Mouse (Mus musculus) urinary bladder, postnatal 4 days (tissue): ENCODE measurements at regions not wholly inside any gene's neighbourhood (a gene's known extent, or its start where the extent isn't known, plus 50 kb on each side); places are given as distances from the start of the nearest gene placed in this dataset.
"Not testable (repeated sequence)": the region's sequence is repeated elsewhere in the genome, so short reads cannot be mapped to it uniquely, and the experiment has no call there.

Experiments used
- DNase-seq, 2 experiments: peaks; one replicate each; pipeline ENCODE4 v3.0.0; 2021 to 2022; ENCODE audit warnings: low spot score in 2 of 2

DNA sequence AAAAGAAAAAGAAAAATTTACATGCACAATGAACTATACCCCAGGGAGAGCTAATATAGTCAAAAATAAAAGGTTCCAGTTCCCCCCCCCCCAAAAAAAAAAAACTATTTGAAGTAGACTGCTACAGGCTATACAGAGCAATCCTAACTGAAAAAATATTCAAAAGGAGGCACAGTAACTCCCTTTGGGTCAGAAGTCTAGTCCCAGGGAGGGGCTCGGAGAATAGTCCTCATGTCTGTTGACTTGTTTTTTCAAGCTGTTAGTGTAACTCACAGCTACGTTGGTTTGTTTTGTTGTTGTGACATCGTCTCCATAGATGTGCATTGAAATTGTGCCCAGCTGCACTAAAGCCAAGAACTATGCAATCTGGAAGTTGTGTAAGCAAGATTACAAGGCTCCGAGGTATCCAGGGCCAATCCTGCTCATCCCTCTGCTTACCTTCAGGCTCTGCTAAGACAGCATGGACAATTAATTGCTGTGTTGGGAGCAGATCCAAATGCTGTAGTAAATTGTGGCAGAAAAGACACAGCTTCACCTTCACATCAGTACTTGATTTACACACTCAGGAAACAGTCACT, 137.2 kb upstream of the Pnpt1 start:
- peak in 1 of 2 experiments; percentile 18 for DNase-seq

GRCm38 (mm10) chr11:28998314-28999106, 132.0 kb upstream of the Pnpt1 start:
- no peak for DNase-seq

GRCm38 (mm10) chr11:28999196-28999595, 131.3 kb upstream of the Pnpt1 start:
- no peak for DNase-seq

GRCm38 (mm10) chr11:28999620-29000019, 130.9 kb upstream of the Pnpt1 start:
- no peak for DNase-seq

DNA sequence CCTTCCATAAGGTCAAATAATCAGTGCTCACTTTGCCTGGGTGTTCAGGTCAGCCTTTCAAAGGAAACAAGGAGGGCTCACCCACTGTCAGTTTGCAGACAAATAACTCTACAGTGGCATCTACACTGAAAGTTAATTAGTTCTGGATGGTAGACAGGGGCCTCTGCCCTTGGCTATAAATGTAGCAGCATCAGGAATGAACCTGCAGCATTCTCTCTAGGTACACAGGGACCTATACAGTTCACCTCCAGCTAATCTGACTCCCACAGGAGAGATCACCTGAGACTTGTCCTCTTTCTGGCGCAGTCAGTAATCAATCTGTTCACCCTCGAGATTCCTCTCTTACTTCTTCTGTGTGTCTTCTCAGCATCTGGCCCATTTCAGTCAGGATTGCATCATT, 130.3 kb upstream of the Pnpt1 start:
- no peak for DNase-seq

GRCm38 (mm10) chr11:29017406-29017805, 113.1 kb upstream of the Pnpt1 start:
- no peak for DNase-seq

GRCm38 (mm10) chr11:29040817-29041216, 89.7 kb upstream of the Pnpt1 start:
- no peak for DNase-seq

DNA sequence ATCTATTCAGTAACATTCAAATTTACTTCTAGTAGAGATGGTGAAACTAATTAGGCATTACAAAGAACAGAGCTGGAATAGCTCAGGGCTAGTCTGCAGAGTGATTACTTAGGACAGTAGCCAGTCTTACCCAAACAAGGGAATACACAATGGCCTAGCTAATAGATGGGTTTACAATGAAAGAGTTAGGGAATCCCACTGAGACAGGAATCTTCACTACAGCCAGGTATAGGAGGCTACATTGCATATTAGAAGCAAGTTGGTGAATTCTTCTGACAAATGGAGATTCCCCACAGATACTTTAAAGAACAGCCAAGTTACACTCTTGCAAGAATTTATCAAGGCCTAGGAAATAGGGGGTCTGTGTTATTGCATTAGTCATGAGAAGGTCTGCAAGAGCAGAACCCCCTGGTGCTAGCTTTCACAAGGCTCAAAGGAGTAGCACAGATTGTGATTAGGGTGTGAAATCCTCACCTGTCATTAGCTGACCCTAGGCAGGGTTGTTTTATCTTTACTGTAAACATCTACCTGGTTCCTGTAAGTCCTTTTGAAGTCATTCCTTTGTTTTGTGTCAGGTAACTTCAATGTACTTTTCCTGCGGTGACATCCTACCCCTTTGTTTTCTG, 82.4 kb upstream of the Pnpt1 start:
- not testable (repeated sequence) for DNase-seq

DNA sequence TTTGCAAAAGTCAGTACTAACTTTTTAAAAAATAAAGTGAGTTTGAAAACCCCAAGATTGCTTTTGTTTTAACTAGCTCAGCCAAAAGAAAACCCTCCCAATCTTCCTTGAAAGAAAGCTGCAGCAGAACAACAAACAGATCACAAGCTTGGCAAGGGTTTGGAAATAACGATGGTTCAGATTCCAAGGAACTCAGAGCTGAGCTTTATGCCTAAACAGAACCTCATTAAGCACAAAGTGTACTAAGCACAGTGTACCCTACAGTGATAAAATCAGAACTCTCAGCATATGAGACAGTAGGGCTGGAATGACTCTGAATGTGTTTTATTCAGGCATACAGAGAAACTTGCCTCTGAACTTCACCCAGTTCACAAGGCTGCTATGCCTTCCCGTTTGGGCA, 77.9 kb upstream of the Pnpt1 start:
- no peak for DNase-seq

- DNase-seq, result not testable (repeated sequence)
These were observed 61.0 kb upstream of the Pnpt1 start for GRCm38 (mm10) chr11:29069586-29069985.

DNA sequence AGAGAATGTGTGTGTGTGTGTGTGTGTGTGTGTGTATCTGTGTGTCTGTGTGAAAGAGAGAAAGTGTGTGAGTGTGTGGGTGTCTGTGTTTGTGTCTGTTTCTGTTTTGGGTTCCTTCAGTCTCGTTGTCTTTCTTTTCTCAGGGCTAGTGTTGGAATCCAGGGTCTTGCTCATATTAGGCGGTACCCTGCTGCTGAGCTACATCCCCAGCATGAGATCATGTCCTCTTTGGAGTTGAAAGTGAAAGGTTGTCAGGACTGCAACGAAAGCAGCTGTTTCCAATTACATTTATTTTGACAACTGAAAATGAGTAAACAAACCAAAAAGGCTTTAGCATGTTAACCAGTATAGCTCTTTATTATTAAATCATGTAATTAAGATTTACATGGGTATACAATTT, 58.3 kb upstream of the Pnpt1 start:
- no peak for DNase-seq
